Mouse (Mus musculus): ENCODE measurements around the gene 2810021J22Rik. TPM values are rescaled to one million over a fixed set of nuclear protein-coding genes. Genes with fewer than 3 reads are reported as not detected.

The 2810021J22Rik gene
- polyA plus RNA-seq, 1 experiment from 2014 or later, result 14.8 TPM

DNA sequence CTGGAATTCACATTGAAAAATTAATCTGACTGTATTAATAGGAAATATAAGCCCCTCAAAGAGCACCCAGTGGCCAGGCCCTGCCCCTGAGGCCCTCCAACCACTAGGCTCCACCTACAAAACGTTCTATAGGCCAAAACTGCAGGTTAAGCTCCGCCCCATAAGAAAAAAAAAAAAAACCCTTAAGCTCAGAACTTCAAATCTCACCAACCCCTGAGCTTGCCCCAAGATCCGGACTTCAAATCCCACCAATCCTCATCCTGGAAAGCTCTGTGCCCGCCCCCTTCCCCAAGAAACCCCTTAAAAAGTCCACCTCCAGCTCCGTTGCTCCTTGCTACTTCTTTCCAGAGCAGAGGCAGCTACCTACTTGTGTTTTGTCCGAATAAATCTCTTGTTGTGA is 37.8 kb downstream of the 2810021J22Rik start:
- peaks cover 9% of the 10 kb centered on the region for H3K36me3 ChIP-seq (ENCODE audit: control insufficient read depth, insufficient read depth, low read length)
- H3K9ac ChIP-seq (replicated peaks; ENCODE audit: low read depth, low read length), result no peak overlapping the region
- ATAC-seq (ENCODE audit: low read depth), result no peak
- WGBS, result 50% methylated on average over 6 of the region's 6 CpGs
- peaks cover 6% of the 10 kb centered on the region; the same call in 1 of the 2 replicates for H3K4me1 ChIP-seq (ENCODE audit: control insufficient read depth, insufficient read depth, low read length)
- no peak overlapping the region; the same call in 1 of the 2 replicates for H3K4me2 ChIP-seq (ENCODE audit: low read depth, low read length)
- no peak overlapping the region for H3K4me3 ChIP-seq (ENCODE audit: low read depth, low read length)
- no peaks in the 10 kb centered on the region for H3K9me3 ChIP-seq (ENCODE audit: control insufficient read depth, low read length)
- no peak overlapping the region for H3K27ac ChIP-seq (ENCODE audit: low read depth, low read length)
- no peaks in the 10 kb centered on the region for H3K27me3 ChIP-seq (ENCODE audit: control insufficient read depth, insufficient read depth, low read length)

GRCm38 (mm10) chr11:58913776-58914175 is 46.8 kb downstream of the 2810021J22Rik start:
- Histone ChIP-seq H3K36me3 (ENCODE audit: control insufficient read depth, insufficient read depth, low read length) (no peaks in the 10 kb centered on the region), H3K9ac (replicated peaks; ENCODE audit: low read depth, low read length) (no peak overlapping the region), H3K27me3 (ENCODE audit: control insufficient read depth, insufficient read depth, low read length) (no peaks in the 10 kb centered on the region), H3K4me2 (ENCODE audit: low read depth, low read length) (no peak overlapping the region; the same call in 1 of the 2 replicates), H3K4me1 (ENCODE audit: control insufficient read depth, insufficient read depth, low read length) (no peaks in the 10 kb centered on the region), H3K4me3 (ENCODE audit: low read depth, low read length) (no peak overlapping the region), H3K9me3 (ENCODE audit: control insufficient read depth, low read length) (no peaks in the 10 kb centered on the region), H3K27ac (ENCODE audit: low read depth, low read length) (no peak overlapping the region)
- WGBS, result 68% methylated on average over 1 of the region's 1 CpGs
- no peak for ATAC-seq (ENCODE audit: low read depth)

GRCm38 (mm10) chr11:58914461-58915028 is 47.5 kb downstream of the 2810021J22Rik start:
- Histone ChIP-seq H3K36me3 (ENCODE audit: control insufficient read depth, insufficient read depth, low read length) (no peaks in the 10 kb centered on the region), H3K27ac (ENCODE audit: low read depth, low read length) (no peak overlapping the region), H3K9me3 (ENCODE audit: control insufficient read depth, low read length) (no peaks in the 10 kb centered on the region), H3K9ac (replicated peaks; ENCODE audit: low read depth, low read length) (peak overlapping the region; percentile 42; the same call in 1 of the 2 replicates), H3K4me1 (ENCODE audit: control insufficient read depth, insufficient read depth, low read length) (no peaks in the 10 kb centered on the region), H3K4me2 (ENCODE audit: low read depth, low read length) (peak overlapping the region; percentile 49), H3K4me3 (ENCODE audit: low read depth, low read length) (peak overlapping the region; percentile 17; the same call in 1 of the 2 replicates), H3K27me3 (ENCODE audit: control insufficient read depth, insufficient read depth, low read length) (no peaks in the 10 kb centered on the region)
- no peak; the same call in 1 of the 2 replicates for ATAC-seq (ENCODE audit: low read depth)
- WGBS, result 23% methylated on average over 17 of the region's 17 CpGs

DNA sequence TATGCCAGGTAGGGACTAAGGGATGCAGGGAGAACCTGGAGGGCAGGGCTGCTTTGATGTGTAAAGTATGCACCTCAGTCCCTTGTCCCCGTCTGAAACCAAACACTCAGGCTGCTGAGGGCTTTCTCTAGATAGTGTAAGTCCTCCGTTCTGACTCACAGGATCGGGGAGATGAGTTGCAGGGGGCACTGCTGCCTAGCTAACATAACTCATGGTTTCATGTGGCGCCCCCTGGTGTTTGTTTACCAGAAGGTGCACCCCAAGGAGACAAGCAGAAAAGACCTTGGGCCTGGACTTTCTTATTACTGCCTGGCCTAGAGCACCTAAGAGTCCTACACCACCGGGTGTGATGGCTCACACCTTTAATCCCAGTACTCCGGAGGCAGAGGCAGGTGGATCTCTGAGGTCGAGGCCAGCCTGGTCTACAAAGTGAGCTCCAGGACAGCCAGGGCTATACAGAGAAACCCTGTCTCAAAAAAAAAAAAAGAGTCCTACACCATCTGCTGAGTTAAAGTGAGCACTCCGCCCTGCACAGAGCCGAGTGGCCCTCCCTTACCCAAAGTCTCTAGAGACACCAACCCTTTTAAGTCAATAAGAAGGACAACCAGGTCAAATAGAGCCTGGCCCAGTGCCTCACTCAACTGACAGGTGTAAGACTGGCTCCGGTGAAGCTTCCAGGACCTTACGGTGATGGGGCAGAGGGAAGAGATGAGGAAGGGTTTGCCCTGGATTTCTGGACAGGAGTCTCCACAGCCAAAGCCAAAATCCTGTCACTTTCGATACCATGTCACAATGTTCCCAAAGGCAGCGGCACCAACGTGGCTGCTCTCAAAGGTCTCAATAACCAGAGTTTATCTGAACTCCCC is 50.1 kb downstream of the 2810021J22Rik start:
- Histone ChIP-seq H3K4me2 (ENCODE audit: low read depth, low read length) (no peak overlapping the region), H3K4me3 (ENCODE audit: low read depth, low read length) (no peak overlapping the region), H3K4me1 (ENCODE audit: control insufficient read depth, insufficient read depth, low read length) (no peaks in the 10 kb centered on the region), H3K27ac (ENCODE audit: low read depth, low read length) (no peak overlapping the region), H3K9ac (replicated peaks; ENCODE audit: low read depth, low read length) (no peak overlapping the region), H3K27me3 (ENCODE audit: control insufficient read depth, insufficient read depth, low read length) (no peaks in the 10 kb centered on the region), H3K36me3 (ENCODE audit: control insufficient read depth, insufficient read depth, low read length) (no peaks in the 10 kb centered on the region), H3K9me3 (ENCODE audit: control insufficient read depth, low read length) (no peaks in the 10 kb centered on the region)
- WGBS, result 50% methylated on average over 14 of the region's 14 CpGs
- ATAC-seq (ENCODE audit: low read depth), result no peak

- Histone ChIP-seq H3K4me2 (ENCODE audit: low read depth, low read length) (no peak within 1 kb of the TSS), H3K9me3 (ENCODE audit: control insufficient read depth, low read length) (no peaks in the 10 kb centered on the region), H3K4me3 (ENCODE audit: low read depth, low read length) (no peak within 1 kb of the TSS), H3K27me3 (ENCODE audit: control insufficient read depth, insufficient read depth, low read length) (no peaks in the 10 kb centered on the region), H3K4me1 (ENCODE audit: control insufficient read depth, insufficient read depth, low read length) (no peaks in the 10 kb centered on the region), H3K27ac (ENCODE audit: low read depth, low read length) (no peak within 1 kb of the TSS), H3K9ac (replicated peaks; ENCODE audit: low read depth, low read length) (no peak within 1 kb of the TSS), H3K36me3 (ENCODE audit: control insufficient read depth, insufficient read depth, low read length) (no peaks in the 10 kb centered on the region)
- ATAC-seq (ENCODE audit: low read depth), result no peak
- 89% methylated on average over 12 of the region's 12 CpGs for WGBS
These were observed 50.8 kb downstream of the 2810021J22Rik start, which contains the start of gene Btnl10 for GRCm38 (mm10) chr11:58917745-58918366. Gene Btnl10, plus strand, starts transcription at chr11:58917908.

GRCm38 (mm10) chr11:58918759-58919158 is 51.7 kb downstream of the 2810021J22Rik start:
- Histone ChIP-seq H3K4me1 (ENCODE audit: control insufficient read depth, insufficient read depth, low read length) (no peaks in the 10 kb centered on the region), H3K4me2 (ENCODE audit: low read depth, low read length) (no peak overlapping the region), H3K9me3 (ENCODE audit: control insufficient read depth, low read length) (no peaks in the 10 kb centered on the region), H3K9ac (replicated peaks; ENCODE audit: low read depth, low read length) (no peak overlapping the region), H3K4me3 (ENCODE audit: low read depth, low read length) (no peak overlapping the region), H3K36me3 (ENCODE audit: control insufficient read depth, insufficient read depth, low read length) (no peaks in the 10 kb centered on the region), H3K27me3 (ENCODE audit: control insufficient read depth, insufficient read depth, low read length) (no peaks in the 10 kb centered on the region), H3K27ac (ENCODE audit: low read depth, low read length) (no peak overlapping the region)
- WGBS, result 79% methylated on average over 5 of the region's 5 CpGs
- no peak for ATAC-seq (ENCODE audit: low read depth)

DNA sequence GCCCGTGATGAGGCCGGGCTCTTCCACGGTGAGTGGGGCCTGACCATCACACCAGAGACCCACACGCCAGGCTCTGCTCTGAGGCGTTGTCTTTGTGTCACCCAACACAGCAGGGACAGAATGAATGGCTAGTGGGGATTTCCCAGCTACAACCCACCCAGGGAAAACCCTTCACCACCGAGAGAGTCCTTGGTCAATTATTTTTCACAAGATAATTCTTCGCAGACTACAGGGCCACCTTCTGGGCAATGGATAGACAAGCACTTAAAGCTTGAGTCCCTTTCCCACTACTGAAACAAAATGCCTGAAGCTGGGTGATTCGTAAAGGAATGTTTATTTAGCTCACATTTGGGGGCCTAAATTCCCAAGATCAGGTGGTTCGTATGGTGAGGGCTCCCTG is 55.4 kb downstream of the 2810021J22Rik start:
- Histone ChIP-seq H3K4me1 (ENCODE audit: control insufficient read depth, insufficient read depth, low read length) (no peaks in the 10 kb centered on the region), H3K4me2 (ENCODE audit: low read depth, low read length) (no peak overlapping the region), H3K27ac (ENCODE audit: low read depth, low read length) (no peak overlapping the region), H3K36me3 (ENCODE audit: control insufficient read depth, insufficient read depth, low read length) (no peaks in the 10 kb centered on the region), H3K9me3 (ENCODE audit: control insufficient read depth, low read length) (no peaks in the 10 kb centered on the region), H3K27me3 (ENCODE audit: control insufficient read depth, insufficient read depth, low read length) (no peaks in the 10 kb centered on the region), H3K4me3 (ENCODE audit: low read depth, low read length) (no peak overlapping the region), H3K9ac (replicated peaks; ENCODE audit: low read depth, low read length) (no peak overlapping the region)
- WGBS, result 85% methylated on average over 9 of the region's 9 CpGs
- ATAC-seq (ENCODE audit: low read depth), result no peak

GRCm38 (mm10) chr11:58926651-58927050 is 59.6 kb downstream of the 2810021J22Rik start:
- H3K4me2 ChIP-seq (ENCODE audit: low read depth, low read length), result no peak overlapping the region
- 96% methylated on average over 2 of the region's 3 CpGs for WGBS
- ATAC-seq (ENCODE audit: low read depth), result no peak
- no peak overlapping the region for H3K4me3 ChIP-seq (ENCODE audit: low read depth, low read length)
- H3K9ac ChIP-seq (replicated peaks; ENCODE audit: low read depth, low read length), result no peak overlapping the region
- H3K4me1 ChIP-seq (ENCODE audit: control insufficient read depth, insufficient read depth, low read length), result no peaks in the 10 kb centered on the region
- H3K27ac ChIP-seq (ENCODE audit: low read depth, low read length), result no peak overlapping the region
- H3K9me3 ChIP-seq (ENCODE audit: control insufficient read depth, low read length), result no peaks in the 10 kb centered on the region
- no peaks in the 10 kb centered on the region for H3K27me3 ChIP-seq (ENCODE audit: control insufficient read depth, insufficient read depth, low read length)
- H3K36me3 ChIP-seq (ENCODE audit: control insufficient read depth, insufficient read depth, low read length), result peaks cover 3% of the 10 kb centered on the region; the same call in 1 of the 2 replicates

DNA sequence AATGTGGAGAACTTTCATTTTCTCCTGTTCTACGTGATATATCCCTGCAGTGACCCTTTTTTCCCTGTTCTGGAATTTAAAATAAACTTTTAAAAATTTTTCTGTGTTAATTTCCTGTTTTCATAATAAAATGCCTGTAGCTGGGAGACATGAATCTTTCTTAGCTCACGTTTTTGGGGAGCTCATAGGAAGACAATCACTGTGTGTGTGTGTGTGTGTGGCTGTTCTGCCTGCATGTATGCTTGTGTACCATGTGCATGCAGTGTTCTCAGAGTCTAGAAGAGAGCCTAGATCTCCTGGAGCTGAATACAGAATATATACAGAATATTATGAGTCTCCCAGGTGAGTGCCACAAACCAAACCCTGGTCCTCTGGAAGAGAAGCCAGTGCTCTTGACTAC is 60.0 kb downstream of the 2810021J22Rik start:
- no peak overlapping the region for H3K27ac ChIP-seq (ENCODE audit: low read depth, low read length)
- no peak for ATAC-seq (ENCODE audit: low read depth)
- 84% methylated on average over 2 of the region's 2 CpGs for WGBS
- H3K36me3 ChIP-seq (ENCODE audit: control insufficient read depth, insufficient read depth, low read length), result peaks cover 7% of the 10 kb centered on the region; the same call in 1 of the 2 replicates
- no peaks in the 10 kb centered on the region for H3K27me3 ChIP-seq (ENCODE audit: control insufficient read depth, insufficient read depth, low read length)
- no peaks in the 10 kb centered on the region for H3K4me1 ChIP-seq (ENCODE audit: control insufficient read depth, insufficient read depth, low read length)
- H3K4me2 ChIP-seq (ENCODE audit: low read depth, low read length), result no peak overlapping the region
- no peak overlapping the region for H3K9ac ChIP-seq (replicated peaks; ENCODE audit: low read depth, low read length)
- no peak overlapping the region for H3K4me3 ChIP-seq (ENCODE audit: low read depth, low read length)
- H3K9me3 ChIP-seq (ENCODE audit: control insufficient read depth, low read length), result no peaks in the 10 kb centered on the region
